Mouse (Mus musculus): Measurements from ENCODE around the gene Dtx4.

Gene Dtx4

DNA sequence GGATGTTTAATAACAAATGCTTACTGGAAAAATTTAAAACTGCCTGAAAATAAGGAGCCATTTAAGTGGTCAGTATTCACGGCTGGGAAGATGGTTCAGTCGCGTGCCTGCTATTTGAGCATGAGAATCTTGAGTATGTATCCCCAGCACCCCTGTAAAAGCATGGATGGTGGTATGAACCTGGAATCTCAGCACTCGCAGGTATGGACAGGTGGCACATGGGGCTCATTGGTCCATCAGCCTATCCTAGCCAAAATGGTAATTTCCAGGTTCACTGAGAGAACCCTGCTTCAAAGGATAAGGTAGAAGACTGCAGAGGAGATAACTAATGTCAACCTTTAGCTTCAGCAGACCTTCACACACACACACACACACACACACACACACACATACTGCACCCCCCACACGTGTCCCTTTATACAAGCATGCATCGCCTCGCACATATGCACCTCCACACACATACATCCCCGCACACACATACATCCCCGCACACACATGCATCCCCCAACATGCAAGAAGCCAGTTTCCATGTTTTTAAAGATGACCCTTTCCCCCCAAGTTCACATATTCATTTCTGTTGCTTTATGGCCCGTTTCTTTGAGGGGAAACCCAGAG, 35.6 kb downstream of the Dtx4 start:
- DNase-seq (ENCODE audit: low spot score): no peak

DNA sequence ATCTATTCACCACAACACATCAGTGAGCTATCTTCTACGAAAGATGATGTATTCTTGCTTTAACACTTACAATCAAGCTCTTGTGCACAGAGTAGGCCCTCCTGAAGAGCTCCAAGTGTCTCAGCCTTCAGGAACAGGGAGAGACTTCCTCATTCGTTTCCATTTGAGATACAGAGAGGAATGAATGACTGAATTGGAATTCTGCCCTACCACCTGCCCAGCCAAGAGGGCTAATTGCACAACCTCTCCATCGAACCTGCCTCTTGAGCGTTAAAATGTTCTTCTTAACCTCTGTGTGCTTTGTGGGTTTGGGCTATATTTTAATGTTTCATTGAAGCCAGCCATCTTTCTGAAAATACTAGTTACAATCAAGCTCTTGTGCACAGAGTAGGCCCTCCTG, 36.6 kb downstream of the Dtx4 start:
- no peak for DNase-seq (ENCODE audit: low spot score)

DNA sequence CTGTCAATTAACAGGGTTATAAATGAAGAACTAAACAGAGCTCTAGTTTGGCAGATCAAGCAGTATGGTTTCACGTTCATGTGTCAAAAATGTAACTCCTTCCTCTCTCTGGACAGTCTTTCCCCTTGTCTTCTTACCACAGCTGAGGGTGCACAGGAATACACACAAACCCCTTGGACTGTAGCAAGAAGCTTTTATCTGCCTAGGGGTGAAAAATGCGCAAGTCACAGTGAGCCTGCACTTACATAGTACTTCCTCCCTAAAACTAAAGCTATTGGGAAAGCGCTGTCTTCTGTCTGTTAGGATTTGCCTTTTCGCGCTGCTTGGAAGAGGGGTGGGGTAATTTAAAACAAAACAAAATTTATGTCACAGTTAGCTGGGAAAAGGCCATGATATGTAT, 37.1 kb downstream of the Dtx4 start:
- DNase-seq (ENCODE audit: low spot score): no peak

DNA sequence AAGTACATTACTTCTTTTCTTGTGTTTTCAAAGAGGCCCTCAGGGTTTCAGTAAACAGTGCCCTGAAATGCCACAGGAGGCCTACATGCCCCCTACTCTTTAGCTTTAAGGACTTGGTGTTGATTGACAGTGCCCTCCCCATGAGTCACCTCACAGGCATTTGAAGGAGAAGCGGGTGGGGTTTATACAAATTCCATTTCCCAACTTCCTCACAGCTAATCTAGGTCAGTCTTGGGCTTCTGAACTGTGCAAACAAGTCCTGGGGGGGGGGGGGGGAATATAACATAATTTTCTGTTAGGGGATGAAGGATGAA, 37.6 kb downstream of the Dtx4 start:
- no peak for DNase-seq (ENCODE audit: low spot score)

DNA sequence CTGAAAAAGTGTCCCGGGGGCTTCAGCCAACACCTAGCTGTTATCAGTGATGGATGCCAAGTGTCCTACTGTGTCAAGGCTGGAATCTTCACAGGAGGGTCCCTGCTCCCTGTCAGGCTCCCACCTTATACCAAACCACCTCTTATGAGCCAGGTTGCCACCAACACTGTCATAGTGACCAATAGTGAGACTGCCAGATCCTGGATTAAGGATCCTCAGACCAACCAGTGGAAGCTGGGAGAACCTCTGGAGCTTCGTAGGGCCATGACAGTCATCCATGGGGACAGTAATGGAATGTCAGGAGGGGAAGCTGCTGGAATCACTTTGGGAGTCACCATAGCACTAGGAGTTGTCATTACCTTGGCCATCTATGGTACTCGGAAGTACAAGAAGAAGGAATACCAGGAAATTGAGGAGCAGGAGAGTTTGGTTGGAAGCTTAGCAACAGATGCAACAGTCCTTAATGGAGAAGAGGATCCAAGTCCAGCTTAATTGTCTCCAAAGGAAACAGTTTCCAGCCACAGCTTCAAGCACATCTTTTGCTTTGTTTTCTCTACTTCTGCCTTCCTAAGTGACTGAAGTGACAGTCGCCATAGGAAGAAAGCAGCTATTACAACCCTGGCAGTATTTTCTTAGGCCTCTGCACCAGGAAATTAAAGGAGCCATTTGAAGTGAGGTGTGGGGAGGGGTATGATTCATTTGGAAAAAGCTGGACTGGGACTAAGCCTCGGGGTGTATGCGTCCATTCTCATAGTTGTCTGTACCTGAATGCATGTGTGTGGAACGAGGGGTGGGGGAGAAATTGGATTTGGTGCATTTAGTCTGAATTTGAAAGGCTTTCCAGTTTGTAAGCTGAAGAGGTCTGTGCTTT, 38.2 kb downstream of the Dtx4 start:
- no peak for DNase-seq (ENCODE audit: low spot score)

DNA sequence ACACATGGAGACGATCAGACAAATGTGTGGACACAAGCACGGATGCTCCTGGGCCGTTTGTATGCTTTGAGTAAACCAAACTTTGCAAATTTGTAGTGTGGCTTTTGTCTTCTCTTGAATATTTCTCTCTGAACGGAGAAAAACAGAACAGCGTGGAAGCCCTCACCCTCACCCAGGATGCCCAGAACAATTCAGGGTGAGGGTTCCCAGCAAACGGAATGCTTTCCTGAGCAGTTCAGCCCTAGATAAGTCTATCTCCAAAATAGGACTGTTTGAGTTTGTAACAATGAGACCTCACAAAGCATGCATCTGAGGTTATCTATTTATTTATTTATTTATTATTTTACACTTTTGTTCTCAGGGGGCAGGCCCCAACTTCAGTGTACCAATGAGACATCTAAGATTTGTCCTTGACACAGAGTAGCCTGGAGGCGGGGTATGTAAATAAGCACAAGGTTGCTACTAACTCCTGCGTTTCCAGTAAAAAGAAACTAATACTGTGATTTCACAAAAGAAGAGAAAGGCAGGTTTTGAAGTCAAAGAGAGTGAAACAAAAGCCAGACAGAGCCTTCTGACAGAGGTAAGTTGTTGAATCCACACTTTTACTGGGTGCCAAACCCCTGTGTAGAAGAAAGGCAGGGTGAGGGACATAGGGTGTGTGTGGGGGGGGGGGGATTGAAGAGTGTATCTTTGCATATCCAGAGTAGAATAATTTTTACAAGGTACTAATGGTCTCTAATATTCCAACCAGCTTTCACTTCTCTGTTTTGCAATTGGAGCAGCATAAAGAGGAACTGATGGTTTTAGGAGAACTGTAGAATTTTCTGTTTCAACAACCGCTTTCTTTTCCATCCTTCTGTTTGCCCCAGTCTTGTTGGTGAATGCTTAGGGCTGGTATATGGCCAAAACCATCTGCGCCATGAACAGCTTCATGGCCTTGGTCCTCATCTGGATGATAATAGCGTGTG, 40.7 kb downstream of the Dtx4 start, which contains the start of gene Mpeg1:
Gene Mpeg1, plus strand, starts transcription at position 498 of the 968 bp plus-strand sequence.
- no peak for DNase-seq (ENCODE audit: low spot score)

DNA sequence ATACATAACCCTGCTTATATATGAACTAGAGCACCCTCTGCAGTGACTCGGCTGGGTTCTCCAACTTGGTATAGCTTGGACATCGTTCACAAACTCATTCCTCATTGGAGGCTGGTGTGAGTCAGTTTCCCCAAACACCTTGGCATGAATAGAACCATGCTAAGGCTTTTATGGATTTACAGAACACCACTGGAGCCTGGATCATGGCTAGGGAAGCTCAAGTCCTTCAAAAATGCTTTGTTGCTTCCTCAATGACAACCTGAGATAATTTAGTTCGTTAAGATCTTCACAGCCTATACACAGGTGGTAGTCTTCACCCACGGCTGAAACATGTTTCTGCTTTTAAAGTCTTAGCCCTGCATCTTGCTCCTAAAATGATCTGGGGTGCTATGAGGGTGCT, 41.7 kb downstream of the Dtx4 start:
- no peak for DNase-seq (ENCODE audit: low spot score)

DNA sequence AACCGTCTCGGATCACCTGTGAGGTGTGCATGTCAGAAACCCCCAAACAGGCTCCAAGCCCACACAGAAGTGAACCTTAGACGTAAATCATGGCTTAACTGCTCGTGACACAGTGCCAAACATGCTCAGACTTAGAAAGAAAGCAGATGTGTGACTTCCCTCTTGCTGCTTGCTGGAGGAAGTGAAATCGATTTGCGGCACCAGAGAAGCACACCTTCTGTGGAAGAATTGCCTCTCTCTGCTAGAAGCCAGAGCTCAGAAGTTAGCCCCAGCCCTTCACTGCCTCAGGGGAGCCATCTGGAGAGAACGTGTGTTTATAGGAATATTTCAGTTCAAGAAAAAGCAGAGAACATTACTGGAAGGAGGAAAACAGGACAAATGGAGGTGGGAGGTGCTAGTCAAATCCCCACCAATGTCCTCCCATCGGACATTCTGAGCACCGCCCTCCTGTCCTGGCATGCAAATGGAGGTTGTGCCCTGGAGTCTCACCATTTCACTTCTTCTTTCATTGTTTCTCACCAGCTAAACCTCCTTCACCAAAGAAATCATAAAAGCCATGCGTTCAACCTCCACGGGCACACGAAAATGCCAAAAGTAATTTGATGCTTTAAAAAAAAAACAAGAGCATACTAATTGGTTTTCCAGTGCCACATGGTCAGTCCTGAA, 43.7 kb downstream of the Dtx4 start:
- DNase-seq (ENCODE audit: low spot score): no peak

DNA sequence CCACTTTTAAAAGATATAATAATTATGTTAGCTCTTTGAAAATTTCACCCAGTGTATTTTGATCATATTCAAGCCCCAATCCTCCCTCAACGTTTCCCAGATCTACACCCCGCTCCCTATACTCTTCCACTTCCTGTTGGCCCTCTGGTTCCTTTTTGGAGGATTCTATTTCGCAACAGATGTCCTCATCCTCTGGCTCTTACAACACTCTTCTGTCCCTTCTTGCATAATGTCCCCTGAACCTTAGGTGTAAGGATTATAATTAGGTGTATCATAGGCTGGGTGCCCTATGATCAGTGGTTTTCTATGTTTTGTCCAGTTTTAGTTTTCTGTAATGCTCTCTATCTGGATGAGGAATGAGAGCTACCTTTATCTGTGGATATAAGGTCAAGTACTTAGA, 56.2 kb downstream of the Dtx4 start:
- DNase-seq (ENCODE audit: low spot score): no peak

DNA sequence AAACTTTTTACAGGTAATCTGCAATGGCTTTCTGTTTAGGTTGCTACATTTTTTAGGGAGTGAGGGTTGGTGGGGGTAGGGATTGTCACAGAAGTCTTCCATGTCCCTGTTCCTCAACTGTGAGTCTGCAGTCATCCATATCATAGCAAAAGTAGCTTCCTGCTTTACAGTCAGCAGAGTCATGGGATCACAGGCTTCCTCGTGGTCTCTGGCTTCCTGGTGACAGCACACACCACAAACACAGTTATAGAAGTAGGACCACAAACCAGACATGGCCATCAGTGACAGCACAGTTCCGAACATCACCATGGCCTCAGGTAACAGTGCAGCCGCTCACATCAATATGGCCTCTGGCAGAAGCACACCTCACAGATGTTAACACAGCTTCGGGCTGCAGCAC, 58.7 kb downstream of the Dtx4 start:
- DNase-seq (ENCODE audit: low spot score): no peak

DNA sequence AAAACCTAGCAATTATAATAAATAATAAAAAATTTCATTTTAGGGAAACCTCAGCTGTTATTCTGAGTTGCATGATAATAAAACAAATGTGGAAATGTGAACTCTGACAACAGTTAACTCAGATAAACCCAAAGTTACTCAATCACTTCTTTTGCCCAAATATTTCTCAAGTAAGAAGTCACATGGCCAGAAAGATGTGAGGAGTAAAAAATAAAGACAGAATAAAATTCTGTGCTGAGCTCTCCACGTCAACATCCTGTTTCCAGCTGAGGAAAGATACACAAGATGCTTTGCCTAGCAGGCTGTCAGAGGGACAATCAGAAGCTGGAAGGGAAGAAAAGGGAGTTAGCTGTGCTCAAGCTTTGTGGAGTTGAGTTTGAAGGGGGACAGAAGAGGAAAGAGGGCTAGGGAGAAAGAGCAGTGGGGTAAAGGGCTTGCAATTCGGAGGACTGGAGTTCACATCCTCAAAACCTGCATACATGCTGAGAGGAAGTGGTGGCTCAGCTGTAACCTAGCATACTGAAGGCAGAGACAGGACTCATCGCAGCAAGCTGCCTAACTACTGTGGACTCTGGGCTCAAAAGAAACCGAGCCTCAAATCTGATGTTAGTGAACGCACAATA, 61.0 kb downstream of the Dtx4 start:
- DNase-seq (ENCODE audit: low spot score): no peak

DNA sequence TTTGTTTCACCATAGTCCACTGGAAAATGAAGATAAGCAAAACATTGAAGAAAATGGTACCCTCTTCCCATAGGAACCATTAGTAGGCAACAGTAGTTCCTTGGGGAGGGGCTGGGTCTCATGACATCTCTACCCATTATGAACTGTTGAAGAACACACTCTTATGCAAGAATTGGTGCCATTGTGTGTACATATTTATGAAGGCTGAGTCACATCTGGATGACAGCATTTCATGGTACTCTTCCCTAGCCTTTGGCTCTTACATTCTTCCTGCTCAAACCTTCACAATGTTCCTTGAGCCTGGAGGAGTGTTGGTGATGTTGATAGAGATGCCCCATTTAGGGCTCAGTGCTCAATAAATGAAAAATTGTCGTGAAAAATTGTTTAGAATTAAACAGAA, 61.7 kb downstream of the Dtx4 start:
- no peak for DNase-seq (ENCODE audit: low spot score)

DNA sequence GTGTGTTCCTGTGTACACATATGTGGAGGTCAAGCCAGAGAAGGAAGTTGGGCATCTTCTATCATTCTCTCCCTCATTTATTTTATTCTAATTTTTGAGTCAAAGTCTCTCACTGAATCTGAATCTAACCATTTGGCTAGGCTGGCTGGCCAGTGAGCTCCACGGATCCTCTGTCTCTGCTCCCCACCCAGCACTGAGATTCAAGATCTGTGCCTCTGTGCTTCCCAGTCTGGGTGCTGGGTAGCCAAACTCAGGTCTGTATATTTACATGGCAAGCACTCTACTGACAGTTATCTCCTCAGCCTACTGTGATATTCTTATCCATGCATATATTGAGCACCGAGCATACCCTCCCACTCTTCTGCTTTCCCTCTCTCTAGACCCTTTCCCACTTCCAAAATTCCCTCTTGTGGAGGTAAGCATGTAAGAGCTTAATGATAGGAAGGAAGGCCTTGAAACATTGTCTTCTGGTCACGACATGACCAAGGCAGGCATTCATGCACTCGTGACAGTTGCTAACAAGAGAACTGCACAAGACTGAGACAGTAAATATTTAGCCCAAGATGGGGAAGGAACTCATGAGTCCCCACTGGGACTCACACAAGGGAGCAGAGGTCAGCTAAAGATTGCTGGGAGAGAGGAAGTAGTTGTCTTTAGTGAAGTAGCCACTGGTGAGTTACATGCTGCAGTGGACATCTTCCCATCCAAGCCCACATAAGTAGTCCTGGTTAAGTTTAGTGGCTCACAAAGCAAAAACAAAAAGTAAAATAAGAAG, 65.3 kb downstream of the Dtx4 start:
- no peak for DNase-seq (ENCODE audit: low spot score)

DNA sequence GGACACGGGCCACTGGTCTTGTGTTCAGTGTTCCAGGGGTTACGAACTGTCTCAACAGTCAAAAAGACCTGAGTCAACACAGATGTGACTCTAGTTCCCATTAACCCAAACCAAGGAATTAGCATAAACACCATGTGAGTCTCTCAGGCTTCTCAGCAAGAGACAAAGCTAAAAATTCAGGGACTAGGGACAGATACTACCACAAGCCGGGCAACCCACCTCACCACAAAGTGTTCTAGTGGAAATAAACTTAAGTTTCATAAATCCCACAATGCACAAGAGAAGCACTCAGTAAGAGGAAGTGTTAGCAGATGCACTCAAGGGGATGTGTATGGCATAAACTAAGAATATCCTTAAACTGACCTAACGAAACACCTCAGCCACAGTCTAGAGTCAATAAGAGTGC, 66.2 kb downstream of the Dtx4 start:
- DNase-seq (ENCODE audit: low spot score): no peak

DNA sequence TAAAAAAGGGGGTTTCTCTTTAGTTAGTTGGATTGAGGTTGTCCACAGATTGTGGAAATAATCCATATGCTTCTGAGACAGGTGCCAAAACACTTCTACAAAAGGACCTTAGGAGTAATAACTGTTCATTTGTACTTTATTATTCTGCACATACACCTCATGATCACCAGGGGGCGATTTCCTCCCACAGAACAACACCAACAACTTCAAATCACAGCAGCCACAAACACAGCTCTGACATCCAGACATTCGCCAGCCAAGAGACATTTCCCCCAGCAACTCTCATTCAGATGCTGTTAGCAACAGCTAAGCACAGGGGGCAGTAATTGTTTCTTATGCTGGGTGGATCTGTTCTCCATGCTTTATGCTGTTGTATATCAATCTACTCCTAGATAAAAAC, 68.2 kb downstream of the Dtx4 start:
- DNase-seq (ENCODE audit: low spot score): no peak

DNA sequence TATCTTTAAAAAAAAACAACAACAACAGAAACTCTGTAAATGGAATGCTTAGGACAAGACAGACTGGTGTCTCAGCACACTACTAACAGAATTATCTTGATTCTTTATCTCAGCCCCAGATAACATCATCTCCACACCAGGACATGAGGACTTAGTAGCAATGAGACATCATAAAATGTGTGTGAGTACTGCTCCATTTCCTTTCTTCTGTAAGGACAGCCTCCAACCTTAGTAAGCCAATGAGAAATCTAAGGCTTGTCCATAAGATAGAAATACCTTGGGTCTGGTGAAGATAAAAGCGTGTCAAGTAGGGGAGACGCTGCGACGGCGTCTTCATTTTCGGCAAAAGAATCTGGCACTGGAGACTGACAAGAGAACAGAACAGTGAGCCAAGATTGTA, 73.6 kb downstream of the Dtx4 start, which contains the start of gene Pfpl:
Gene Pfpl, plus strand, starts transcription at position 301 of the 400 bp plus-strand sequence.
- no peak for DNase-seq (ENCODE audit: low spot score)

DNA sequence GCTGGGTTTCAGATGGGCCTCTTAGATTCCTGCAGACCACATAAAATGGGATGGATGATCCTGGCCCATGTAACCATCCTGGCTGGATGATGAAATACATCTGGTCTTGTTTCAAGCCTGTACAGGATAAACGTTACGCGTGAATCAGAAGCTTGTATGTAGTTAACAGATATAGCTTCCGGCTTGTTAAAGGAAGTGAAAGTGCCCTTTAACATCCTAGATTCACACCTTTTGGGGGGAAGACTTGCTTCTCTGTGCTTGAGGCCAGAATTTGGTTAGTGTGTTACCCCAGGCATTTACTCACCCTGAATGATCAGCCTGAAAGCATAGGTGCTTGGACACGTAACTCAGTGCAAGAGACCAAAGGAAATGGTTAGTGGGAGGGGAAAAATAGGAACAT, 74.2 kb downstream of the Dtx4 start:
- DNase-seq (ENCODE audit: low spot score): no peak

DNA sequence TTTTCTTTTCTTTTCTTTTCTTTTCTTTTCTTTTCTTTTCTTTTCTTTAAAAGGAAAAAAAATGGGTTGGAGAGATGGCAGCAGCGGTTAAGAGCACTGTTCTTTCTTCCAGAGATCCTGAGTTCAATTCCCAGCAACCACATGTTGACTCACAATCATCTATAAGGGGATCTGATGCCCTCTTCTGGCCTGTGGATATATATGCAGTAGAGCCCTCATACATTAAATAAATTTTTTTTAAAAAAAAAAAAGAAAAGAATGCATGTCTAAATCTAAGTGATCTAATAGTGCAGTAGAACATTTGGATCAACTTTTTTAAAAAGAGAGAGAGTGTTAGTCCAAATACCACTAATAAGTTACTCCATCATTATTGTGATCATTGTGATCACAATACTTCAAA, 79.6 kb downstream of the Dtx4 start:
- no peak for DNase-seq (ENCODE audit: low spot score)

DNA sequence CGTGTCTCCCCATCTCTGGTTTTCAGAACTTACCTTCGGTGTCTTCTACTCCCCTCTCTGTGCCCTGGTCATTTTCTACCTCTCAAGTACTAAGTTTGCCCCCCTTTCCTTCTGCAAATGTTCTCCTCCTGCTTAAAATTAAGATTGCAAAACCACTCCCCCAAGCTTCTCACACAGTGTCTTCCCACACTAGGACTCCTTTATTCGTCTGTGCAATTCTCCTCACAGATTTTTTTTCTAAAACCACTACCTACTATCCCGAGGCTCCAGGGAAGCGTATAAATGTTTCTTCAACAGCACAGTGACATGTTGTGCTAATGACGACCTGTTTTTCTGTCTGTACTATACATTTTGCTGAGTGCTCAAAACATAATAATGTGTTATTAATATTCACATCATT, 80.7 kb downstream of the Dtx4 start:
- no peak for DNase-seq (ENCODE audit: low spot score)

DNA sequence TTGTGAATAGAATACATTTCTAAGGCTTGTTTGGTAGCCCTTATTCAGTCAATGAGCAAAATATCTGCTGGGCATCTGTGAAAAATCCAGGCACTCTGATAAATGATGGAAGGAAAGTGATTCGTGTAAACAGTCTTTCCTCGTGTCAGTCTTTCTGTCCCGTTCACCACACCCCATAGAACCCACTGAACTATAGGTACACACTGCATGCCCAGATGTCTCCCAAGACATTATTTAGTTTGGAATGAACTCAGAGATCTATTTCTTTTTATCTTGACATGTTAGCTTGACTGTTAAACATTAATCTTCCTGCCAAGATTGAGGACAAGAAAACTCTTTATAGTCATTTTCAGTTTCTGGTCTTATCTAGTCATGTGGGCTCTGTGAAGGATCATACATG, 82.9 kb downstream of the Dtx4 start:
- DNase-seq (ENCODE audit: low spot score): no peak

DNA sequence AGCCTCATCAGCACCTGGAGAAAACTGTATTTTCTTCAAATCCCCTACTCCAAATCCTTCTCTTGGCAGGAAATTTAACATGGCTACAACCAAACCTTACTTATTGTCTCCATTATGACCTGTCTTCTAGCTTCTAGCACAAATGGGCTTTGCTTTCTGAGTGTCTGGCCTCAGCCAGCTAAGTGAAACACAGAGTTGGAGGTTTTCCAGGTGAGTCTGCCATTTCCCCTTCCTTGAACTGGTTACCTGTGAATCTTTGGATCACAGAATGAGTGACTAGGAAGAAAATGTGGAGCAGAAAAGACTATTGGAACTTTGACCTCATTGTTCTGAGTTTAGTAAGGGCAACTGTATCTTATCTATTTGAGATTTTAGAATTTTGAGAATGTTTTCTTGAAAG, 83.9 kb downstream of the Dtx4 start, which contains the start of gene Olfr1441:
Gene Olfr1441, plus strand, starts transcription at position 73 of the 400 bp plus-strand sequence.
- DNase-seq (ENCODE audit: low spot score): no peak
